Mouse (Mus musculus): ENCODE data around the gene Plod3. TPM values are rescaled to one million over a fixed set of nuclear protein-coding genes. Genes with fewer than 3 reads are reported as not detected.

Gene Plod3
- polyA plus RNA-seq, 1 experiment from 2014 or later = 49.0 TPM

- Histone ChIP-seq H3K36me3 (peaks cover 12% of the 10 kb centered on the region), H3K9ac (peak within 1 kb of the TSS; percentile 84), H3K27ac (peak within 1 kb of the TSS; percentile 66; the same call in 1 of the 2 replicates), H3K27me3 (no peaks in the 10 kb centered on the region), H3K4me1 (peaks cover 18% of the 10 kb centered on the region), H3K4me3 (peak within 1 kb of the TSS; percentile 74), H3K9me3 (no peaks in the 10 kb centered on the region), H3K4me2 (peak within 1 kb of the TSS; percentile 76)
- peak; percentile 95 for ATAC-seq (ENCODE audit: insufficient number of reproducible peaks, insufficient read depth, low FRiP score, low TSS enrichment, low read depth)
- 0% methylated on average over 23 of the region's 23 CpGs for WGBS
Measured at GRCm38 (mm10) chr5:136953015-136953414, 33.8 kb upstream of the Plod3 start, which contains the start of gene Fis1. TSS of gene Fis1 (plus strand) at chr5:136953275.

- Histone ChIP-seq H3K9ac (peak overlapping the region; percentile 84), H3K9me3 (no peaks in the 10 kb centered on the region), H3K4me2 (peak overlapping the region; percentile 76), H3K36me3 (peaks cover 12% of the 10 kb centered on the region), H3K27me3 (no peaks in the 10 kb centered on the region), H3K4me3 (peak overlapping the region; percentile 74), H3K4me1 (peaks cover 18% of the 10 kb centered on the region), H3K27ac (peak overlapping the region; percentile 66; the same call in 1 of the 2 replicates)
- no peak for ATAC-seq (ENCODE audit: insufficient number of reproducible peaks, insufficient read depth, low FRiP score, low TSS enrichment, low read depth)
- 1% methylated on average over 12 of the region's 12 CpGs for WGBS
Measured at GRCm38 (mm10) chr5:136953440-136953951, 33.3 kb upstream of the Plod3 start.

GRCm38 (mm10) chr5:136955622-136956021, 31.2 kb upstream of the Plod3 start:
- H3K36me3 ChIP-seq = peaks cover 12% of the 10 kb centered on the region
- no peaks in the 10 kb centered on the region for H3K27me3 ChIP-seq
- no peak overlapping the region for H3K9ac ChIP-seq
- WGBS = 80% methylated on average over 4 of the region's 4 CpGs
- no peaks in the 10 kb centered on the region for H3K9me3 ChIP-seq
- H3K4me3 ChIP-seq = no peak overlapping the region
- no peak overlapping the region for H3K4me2 ChIP-seq
- peaks cover 21% of the 10 kb centered on the region for H3K4me1 ChIP-seq
- no peak for ATAC-seq (ENCODE audit: insufficient number of reproducible peaks, insufficient read depth, low FRiP score, low TSS enrichment, low read depth)
- no peak overlapping the region for H3K27ac ChIP-seq

GRCm38 (mm10) chr5:136957250-136957649, 29.6 kb upstream of the Plod3 start:
- no peak for ATAC-seq (ENCODE audit: insufficient number of reproducible peaks, insufficient read depth, low FRiP score, low TSS enrichment, low read depth)
- H3K36me3 ChIP-seq = peaks cover 12% of the 10 kb centered on the region
- H3K4me2 ChIP-seq = no peak overlapping the region
- H3K9me3 ChIP-seq = no peaks in the 10 kb centered on the region
- 85% methylated on average over 1 of the region's 1 CpGs for WGBS
- H3K27me3 ChIP-seq = no peaks in the 10 kb centered on the region
- H3K27ac ChIP-seq = no peak overlapping the region
- peaks cover 26% of the 10 kb centered on the region for H3K4me1 ChIP-seq
- H3K9ac ChIP-seq = no peak overlapping the region
- no peak overlapping the region for H3K4me3 ChIP-seq

GRCm38 (mm10) chr5:136958991-136959605, 27.7 kb upstream of the Plod3 start:
- H3K4me1 ChIP-seq = peaks cover 25% of the 10 kb centered on the region
- peaks cover 23% of the 10 kb centered on the region for H3K36me3 ChIP-seq
- 81% methylated on average over 5 of the region's 5 CpGs for WGBS
- H3K9me3 ChIP-seq = no peaks in the 10 kb centered on the region
- no peak for ATAC-seq (ENCODE audit: insufficient number of reproducible peaks, insufficient read depth, low FRiP score, low TSS enrichment, low read depth)
- H3K4me3 ChIP-seq = no peak overlapping the region
- no peak overlapping the region for H3K27ac ChIP-seq
- no peak overlapping the region for H3K4me2 ChIP-seq
- H3K27me3 ChIP-seq = no peaks in the 10 kb centered on the region
- no peak overlapping the region for H3K9ac ChIP-seq

GRCm38 (mm10) chr5:136960053-136960452, 26.8 kb upstream of the Plod3 start:
- Histone ChIP-seq H3K9me3 (no peaks in the 10 kb centered on the region), H3K4me1 (peaks cover 17% of the 10 kb centered on the region), H3K9ac (no peak overlapping the region), H3K27ac (no peak overlapping the region), H3K4me3 (no peak overlapping the region), H3K27me3 (no peaks in the 10 kb centered on the region), H3K36me3 (peaks cover 33% of the 10 kb centered on the region), H3K4me2 (no peak overlapping the region)
- WGBS = 98% methylated on average over 6 of the region's 6 CpGs
- no peak for ATAC-seq (ENCODE audit: insufficient number of reproducible peaks, insufficient read depth, low FRiP score, low TSS enrichment, low read depth)

- Histone ChIP-seq H3K27me3 (no peaks in the 10 kb centered on the region), H3K9me3 (no peaks in the 10 kb centered on the region), H3K27ac (peak overlapping the region; percentile 88), H3K36me3 (peaks cover 46% of the 10 kb centered on the region), H3K4me2 (peak overlapping the region; percentile 84), H3K4me1 (peaks cover 25% of the 10 kb centered on the region), H3K9ac (peak overlapping the region; percentile 74), H3K4me3 (peak overlapping the region; percentile 67)
- ATAC-seq (ENCODE audit: insufficient number of reproducible peaks, insufficient read depth, low FRiP score, low TSS enrichment, low read depth) = no peak
- 28% methylated on average over 5 of the region's 5 CpGs for WGBS
Measured at GRCm38 (mm10) chr5:136961334-136961982, 25.4 kb upstream of the Plod3 start.

- Histone ChIP-seq H3K27ac (peak overlapping the region; percentile 88), H3K9me3 (no peaks in the 10 kb centered on the region), H3K9ac (peak overlapping the region; percentile 74), H3K27me3 (no peaks in the 10 kb centered on the region), H3K36me3 (peaks cover 45% of the 10 kb centered on the region), H3K4me1 (peaks cover 27% of the 10 kb centered on the region), H3K4me2 (peak overlapping the region; percentile 84), H3K4me3 (peak overlapping the region; percentile 67)
- 1% methylated on average over 20 of the region's 20 CpGs for WGBS
- ATAC-seq (ENCODE audit: insufficient number of reproducible peaks, insufficient read depth, low FRiP score, low TSS enrichment, low read depth) = peak; percentile 89
Measured at GRCm38 (mm10) chr5:136961983-136962461, 24.8 kb upstream of the Plod3 start.

- no peaks in the 10 kb centered on the region for H3K27me3 ChIP-seq
- under 1% methylated on average over 10 of the region's 10 CpGs for WGBS
- H3K27ac ChIP-seq = peak overlapping the region; percentile 88
- H3K4me3 ChIP-seq = peak overlapping the region; percentile 67
- H3K4me1 ChIP-seq = peaks cover 27% of the 10 kb centered on the region
- H3K36me3 ChIP-seq = peaks cover 41% of the 10 kb centered on the region
- H3K9ac ChIP-seq = peak overlapping the region; percentile 74
- peak overlapping the region; percentile 84 for H3K4me2 ChIP-seq
- H3K9me3 ChIP-seq = no peaks in the 10 kb centered on the region
- peak; percentile 66; the same call in 1 of the 2 replicates for ATAC-seq (ENCODE audit: insufficient number of reproducible peaks, insufficient read depth, low FRiP score, low TSS enrichment, low read depth)
Measured at GRCm38 (mm10) chr5:136962501-136962900, 24.3 kb upstream of the Plod3 start.

GRCm38 (mm10) chr5:136962966-136963540, 23.8 kb upstream of the Plod3 start:
- no peaks in the 10 kb centered on the region for H3K9me3 ChIP-seq
- peak overlapping the region; percentile 67 for H3K4me3 ChIP-seq
- peak overlapping the region; percentile 88 for H3K27ac ChIP-seq
- H3K9ac ChIP-seq = peak overlapping the region; percentile 74
- peaks cover 27% of the 10 kb centered on the region for H3K4me1 ChIP-seq
- WGBS = 78% methylated on average over 8 of the region's 8 CpGs
- ATAC-seq (ENCODE audit: insufficient number of reproducible peaks, insufficient read depth, low FRiP score, low TSS enrichment, low read depth) = no peak
- H3K27me3 ChIP-seq = no peaks in the 10 kb centered on the region
- peaks cover 46% of the 10 kb centered on the region for H3K36me3 ChIP-seq
- peak overlapping the region; percentile 84 for H3K4me2 ChIP-seq

GRCm38 (mm10) chr5:136965210-136965609, 21.6 kb upstream of the Plod3 start:
- H3K9ac ChIP-seq = no peak overlapping the region
- H3K4me1 ChIP-seq = peaks cover 24% of the 10 kb centered on the region
- peaks cover 52% of the 10 kb centered on the region for H3K36me3 ChIP-seq
- no peak overlapping the region for H3K4me2 ChIP-seq
- H3K27me3 ChIP-seq = no peaks in the 10 kb centered on the region
- H3K9me3 ChIP-seq = no peaks in the 10 kb centered on the region
- no peak overlapping the region for H3K4me3 ChIP-seq
- WGBS = 87% methylated on average over 9 of the region's 9 CpGs
- ATAC-seq (ENCODE audit: insufficient number of reproducible peaks, insufficient read depth, low FRiP score, low TSS enrichment, low read depth) = no peak
- H3K27ac ChIP-seq = no peak overlapping the region
